Mouse (Mus musculus) B cell, adult 2 months (primary cell): ENCODE results near the gene Mrpl23.

ENCODE experiments used
- DNase-seq, 2 experiments: peaks; one replicate each; pipeline ENCODE4 v3.0.0; 2022

The Mrpl23 gene

GRCm38 (mm10) chr7:142523200-142523990 is 9.1 kb upstream of the Mrpl23 start:
- DNase-seq, result no peak

- DNase-seq, result no peak
Measured at GRCm38 (mm10) chr7:142525342-142526178, 6.9 kb upstream of the Mrpl23 start.

DNA sequence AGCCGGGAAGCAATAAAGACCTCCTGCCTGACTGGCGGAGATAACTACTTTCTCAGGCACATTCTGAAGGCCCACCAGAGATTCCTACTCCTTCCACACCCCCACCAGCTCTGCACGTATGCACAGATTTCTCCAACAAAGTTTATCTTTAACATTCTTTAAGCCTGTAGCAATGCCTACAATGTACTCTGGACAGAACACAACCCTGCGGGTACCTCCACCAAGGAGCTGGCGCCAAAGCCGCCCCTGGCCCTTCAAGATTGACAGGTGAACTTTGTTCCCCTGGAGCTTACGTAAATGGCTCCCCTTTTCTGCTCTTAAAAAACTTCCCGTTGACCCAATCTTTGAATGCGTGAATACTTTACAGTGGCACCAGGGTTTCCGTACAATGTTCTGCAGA is 3.1 kb upstream of the Mrpl23 start:
- DNase-seq, result no peak

DNA sequence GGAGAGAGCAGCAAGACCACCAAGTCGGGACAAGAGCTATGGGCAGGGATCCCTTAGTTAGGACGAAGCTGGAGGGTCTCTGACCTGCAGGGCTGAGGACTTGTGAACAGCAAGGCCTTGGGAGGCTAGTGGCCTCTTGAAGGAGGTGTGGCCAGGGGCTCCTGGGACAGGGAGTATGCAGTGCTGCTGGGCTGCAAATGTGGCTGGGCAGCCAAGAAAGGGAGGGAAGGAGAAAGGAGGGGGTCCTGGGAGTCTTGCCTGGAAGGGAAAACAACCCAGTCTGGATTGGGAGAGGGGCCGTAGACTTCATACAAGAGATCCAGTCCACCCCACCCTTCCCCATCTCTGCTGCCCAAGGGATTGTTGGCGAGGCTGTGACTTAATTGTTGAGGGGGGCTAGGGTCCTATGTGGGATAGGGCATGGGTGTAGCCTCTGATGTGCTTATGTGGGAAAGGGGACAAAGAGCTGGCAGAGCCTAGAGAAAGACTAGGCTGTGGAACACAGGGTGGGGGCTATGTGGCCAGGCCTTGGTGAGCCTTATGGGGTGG is 439 bp upstream of the Mrpl23 start:
- no peak for DNase-seq

DNA sequence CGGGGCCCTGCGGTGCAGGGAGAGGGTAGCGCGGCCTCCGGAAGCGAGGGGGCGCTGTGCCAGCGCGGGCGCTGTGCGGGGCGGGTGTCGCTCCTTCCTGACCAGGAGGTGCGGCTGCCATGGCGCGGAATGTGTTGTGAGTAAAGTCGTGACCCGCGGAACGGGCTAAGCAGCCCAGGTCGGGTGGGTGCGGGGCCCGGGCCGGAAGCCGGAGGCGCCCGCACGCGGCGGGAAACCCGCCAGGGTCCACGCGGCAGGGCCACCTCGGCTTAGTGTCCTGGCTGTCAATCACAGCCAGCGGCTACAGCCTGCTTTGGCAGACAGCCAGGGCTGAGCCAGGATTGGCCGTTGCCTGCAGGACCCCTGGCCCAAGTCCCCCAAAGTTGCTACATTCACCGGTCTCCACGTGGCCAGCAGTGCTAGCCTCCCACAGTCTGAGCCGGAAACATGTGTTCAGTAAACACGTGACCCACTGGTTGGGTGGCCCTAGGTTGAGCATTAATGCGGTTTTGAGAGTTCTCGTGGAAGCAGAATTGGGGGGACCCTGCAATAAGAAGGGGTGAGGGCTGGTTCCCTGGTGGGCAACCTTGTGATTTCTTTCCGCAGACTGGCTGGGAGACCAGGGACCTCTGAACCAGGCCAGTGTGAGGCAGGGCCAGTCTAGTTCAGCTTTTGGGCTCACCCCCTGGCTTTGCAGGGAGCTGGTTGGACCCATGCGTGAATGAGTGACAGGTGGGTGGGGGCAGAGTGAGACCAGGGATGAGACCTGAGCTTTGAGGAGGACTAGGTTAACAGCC is 771 bp downstream of the Mrpl23 start:
- DNase-seq, result peak; percentile 94 to 95

DNA sequence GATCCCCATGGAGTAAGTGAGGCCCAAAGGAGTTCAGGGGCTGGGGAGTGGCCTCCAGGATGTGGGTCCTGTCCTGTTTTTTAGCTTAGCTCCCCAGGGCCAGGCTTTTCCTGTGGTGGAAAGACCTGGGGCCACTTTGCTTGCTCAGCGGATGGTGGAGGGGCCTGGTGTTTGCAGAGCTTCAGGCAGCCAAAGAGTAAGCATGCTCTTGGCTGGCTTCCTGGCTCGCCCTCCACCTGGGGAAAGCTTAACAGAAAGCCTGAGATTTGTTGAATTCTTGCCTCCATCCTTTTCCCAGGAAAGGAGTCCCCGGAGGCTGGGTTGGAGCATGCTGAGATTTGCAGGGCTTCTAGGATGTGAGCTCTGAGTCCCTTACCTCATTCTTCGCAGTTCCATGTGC is 2.6 kb downstream of the Mrpl23 start:
- DNase-seq, result no peak

DNA sequence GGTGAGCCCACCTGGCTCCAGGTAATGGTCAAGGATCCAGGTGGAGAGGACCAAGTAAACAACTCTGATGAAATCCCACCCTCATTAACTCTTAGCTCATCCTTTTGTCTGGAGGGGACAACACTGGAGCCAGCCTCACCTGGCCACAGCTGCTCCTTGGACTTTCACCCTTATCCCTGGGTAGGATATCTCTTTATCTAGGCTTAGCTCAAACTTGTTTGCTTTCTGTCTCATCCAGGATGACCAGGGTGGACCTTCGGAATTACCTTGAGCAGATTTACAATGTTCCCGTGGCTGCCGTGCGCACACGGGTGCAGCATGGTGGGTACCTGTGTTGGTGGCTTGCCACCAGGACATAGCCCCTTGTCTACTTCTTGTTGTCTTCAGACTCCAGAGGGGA is 3.3 kb downstream of the Mrpl23 start:
- DNase-seq, result no peak

GRCm38 (mm10) chr7:142537181-142537580 is 4.7 kb downstream of the Mrpl23 start:
- DNase-seq, result no peak

- DNase-seq, result peak; percentile 73
Measured at GRCm38 (mm10) chr7:142537879-142538278, 5.4 kb downstream of the Mrpl23 start.

DNA sequence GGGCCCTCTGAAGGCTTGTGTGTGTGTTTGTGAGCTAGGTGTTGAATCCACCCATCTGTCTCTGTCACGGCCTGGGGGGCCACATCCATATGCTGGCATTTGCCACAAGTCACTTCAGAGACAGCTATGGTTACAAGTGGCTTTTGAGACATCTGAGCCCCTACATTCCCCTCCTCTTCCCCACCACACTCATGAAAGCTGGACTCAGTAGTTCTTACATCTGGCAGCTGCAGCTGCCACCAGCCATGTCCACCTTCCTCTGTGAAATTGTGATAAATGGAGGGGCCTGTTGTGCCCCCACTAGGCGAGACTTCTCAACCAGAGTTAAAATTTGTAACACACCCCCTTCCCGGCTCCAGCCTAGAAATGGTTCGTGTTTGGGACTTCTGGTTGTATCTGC is 5.8 kb downstream of the Mrpl23 start:
- DNase-seq, result no peak

DNA sequence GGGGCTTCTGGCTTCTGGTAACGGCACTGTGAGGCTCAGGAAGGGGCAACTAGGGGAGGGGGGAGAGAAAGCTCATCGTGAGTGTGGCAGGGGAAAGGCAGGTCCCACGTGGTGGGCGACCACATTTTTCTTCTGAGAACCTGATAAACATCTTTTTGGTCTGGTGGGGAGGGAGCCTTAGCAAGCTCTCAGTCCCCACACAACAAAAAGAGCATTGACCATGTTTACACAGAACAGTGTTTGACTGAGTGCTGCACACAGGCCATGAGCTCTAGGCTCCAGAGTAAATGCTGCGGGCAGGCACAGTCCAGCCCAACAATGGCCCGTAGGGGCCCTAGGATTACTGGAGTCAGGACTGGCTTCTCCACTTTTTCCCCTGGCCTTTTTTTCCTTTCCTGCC is 6.3 kb downstream of the Mrpl23 start:
- DNase-seq, result no peak

DNA sequence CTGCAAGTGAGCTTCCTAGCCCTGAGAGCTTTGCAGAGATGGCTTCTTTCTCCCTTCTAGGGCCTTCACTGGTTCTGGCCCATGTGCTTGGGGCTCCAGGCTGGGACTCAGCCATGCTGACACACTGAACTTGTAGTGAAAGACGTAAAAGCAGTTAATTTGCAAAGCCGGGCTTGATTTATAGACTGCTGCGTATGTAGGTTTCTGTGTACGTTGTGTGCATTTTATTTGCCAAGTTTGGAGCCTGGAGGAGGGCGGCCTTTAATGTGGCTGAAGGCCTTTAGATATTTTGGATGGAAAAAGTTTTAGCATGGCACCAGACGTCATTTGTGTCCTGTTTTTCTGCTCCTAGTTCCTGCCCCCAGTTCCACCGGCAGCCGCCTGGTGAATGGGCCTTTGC is 7.3 kb downstream of the Mrpl23 start:
- DNase-seq, result no peak

GRCm38 (mm10) chr7:142542771-142543303 is 10.4 kb downstream of the Mrpl23 start:
- DNase-seq, result no peak

DNA sequence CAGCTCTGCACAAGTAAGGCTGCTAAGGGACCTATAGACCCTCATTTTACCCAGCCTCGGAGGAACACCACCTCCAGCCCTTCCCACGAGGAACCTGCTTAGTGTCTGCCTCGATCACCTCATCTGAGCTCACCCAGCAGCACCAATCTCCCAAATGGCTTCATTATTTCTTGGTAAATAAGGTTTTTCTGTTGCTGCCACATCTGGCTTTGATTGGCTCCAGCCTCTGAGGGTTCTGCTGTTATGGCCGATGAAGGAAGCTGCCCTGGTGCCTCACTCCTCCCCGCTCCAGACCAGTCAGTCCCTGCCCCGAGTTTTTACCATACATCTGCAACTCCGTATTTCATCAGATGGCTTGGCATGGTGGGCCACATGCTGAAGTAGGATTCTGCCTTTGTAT is 13.5 kb downstream of the Mrpl23 start:
- no peak for DNase-seq

GRCm38 (mm10) chr7:142547874-142548273 is 15.4 kb downstream of the Mrpl23 start:
- DNase-seq, result no peak

GRCm38 (mm10) chr7:142548706-142549105 is 16.2 kb downstream of the Mrpl23 start:
- no peak for DNase-seq

DNA sequence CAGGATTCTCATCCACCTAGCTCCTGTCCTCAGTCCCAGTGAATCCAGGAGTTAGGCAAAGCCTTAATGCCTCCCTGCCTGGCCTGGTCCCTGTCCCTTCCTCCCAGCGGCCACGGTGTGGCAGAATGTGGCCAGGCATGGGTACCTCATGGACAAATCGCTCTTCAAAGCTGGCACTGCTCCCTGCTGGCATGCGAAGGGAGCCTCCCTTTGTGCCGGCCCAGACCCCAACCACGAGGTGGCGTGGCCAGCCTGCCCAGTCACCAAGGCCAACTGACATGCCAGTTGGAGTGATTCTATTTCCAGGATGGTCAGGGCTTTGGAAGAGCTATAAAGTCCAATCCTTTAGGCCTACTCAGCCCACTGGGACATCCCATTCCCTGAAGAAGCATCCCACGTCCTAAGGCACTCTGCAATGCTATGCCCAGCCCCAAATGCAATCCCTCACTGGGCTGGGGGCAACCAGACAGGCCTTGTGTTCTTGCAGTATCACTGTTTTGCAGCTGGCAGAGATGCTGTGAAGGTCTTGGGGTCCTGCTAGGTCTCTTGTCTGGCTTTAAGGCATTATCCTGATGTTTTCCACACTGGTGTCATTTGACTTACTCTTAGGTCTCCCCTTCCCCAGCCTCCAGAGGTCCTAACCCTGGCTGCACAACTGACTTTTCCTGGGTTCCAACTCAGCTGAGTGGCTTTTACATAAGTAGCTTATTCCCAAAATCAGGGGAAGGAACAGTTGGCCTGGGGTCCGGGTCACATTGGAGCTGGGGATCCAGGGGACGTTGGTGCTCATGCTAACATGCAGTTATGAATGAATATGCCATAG is 17.7 kb downstream of the Mrpl23 start:
- DNase-seq, result no peak

DNA sequence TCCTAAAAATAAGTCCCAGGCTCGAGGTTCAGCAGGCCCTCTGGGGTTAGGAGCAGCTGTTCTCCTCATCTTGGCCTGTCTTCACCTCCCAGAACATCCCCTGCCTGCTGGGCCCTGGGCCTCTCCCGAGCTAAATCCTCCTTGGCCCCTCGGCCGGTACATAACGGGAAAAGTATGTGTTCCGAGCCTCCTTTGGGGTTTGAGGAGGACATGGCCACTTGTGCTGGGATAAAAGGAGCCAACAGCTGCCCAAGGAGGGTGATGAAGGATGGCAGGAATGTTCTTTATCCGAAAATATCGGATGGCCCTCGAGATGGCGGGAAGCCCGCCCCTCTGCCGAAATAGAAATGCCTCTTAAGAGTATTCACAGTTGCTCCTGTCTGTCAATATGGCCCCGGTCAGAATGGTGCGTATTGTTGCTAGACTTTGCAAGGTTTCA is 18.5 kb downstream of the Mrpl23 start:
- DNase-seq, result no peak

GRCm38 (mm10) chr7:142551691-142552090 is 19.2 kb downstream of the Mrpl23 start:
- no peak for DNase-seq

DNA sequence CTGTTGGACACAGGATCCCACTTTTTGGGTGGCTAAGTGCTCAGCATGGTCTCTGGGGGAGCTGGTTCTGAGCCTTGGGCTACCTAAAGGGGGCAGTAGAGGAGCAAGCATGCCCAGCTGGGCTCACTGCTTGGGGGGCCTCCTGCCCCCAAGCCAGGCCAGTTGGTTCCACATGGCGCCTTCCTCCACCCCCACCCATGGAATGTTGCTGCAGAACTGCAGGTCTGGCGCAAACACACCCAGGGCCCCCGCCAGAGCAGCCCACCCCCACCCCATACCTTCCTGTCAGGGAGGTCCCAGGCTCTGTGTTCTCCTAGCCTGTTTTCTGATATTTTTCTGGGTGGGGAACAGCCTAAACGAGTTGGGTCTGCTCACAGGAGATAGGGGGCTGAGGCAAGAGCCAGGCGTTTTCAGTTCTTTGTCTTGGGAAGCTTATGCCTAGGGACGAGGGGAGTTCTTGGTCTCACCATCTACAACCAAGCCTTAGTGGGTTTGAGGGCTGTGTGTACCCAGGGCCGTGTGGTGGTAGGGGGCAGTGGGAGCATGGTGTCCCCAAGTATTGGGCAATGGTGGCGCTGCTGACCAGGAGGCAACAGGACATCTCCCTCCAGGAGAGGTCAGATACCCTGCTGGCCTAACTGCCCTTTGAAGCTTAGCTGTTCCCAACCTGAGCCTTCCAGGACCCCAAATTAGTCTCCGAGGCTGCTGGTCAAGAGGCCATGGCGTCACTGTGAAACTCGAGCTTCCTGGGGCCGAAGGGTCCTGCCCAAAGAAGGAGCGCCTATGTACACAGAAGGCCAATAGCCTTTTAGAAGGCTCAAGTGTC is 20.3 kb downstream of the Mrpl23 start:
- DNase-seq, result no peak
